ENCODE assay signal across 8 mouse cellular contexts in genomic region chr1:120093482-120094134, GRCm38 (mm10). TPM values are rescaled to one million over a fixed set of nuclear protein-coding genes. Genes with fewer than 3 reads are reported as not detected.
DNase-seq lines count a peak whose midpoint lies in the region; ATAC-seq and TF ChIP-seq lines count a peak whose summit lies in the region.
"Not testable (repeated sequence)": the region's sequence is repeated elsewhere in the genome, so short reads cannot be mapped to it uniquely, and the experiment has no call there.

No protein-coding gene starts in this region.

- not testable (repeated sequence) for H3K27ac ChIP-seq in forebrain, postnatal 0 days (ENCODE audit: low read depth, low read length); hindbrain, embryonic 10.5 days

- not testable (repeated sequence) for H3K36me3 ChIP-seq in forebrain, postnatal 0 days (ENCODE audit: insufficient read depth); hindbrain, embryonic 10.5 days

- H3K4me3 ChIP-seq in forebrain, postnatal 0 days (ENCODE audit: low read depth, low read length); hindbrain, embryonic 10.5 days: not testable (repeated sequence)

- WGBS in forebrain, postnatal 0 days: 54% methylated on average over 11 of the region's 14 CpGs
- WGBS in hindbrain, embryonic 10.5 days: 57% methylated on average over 11 of the region's 14 CpGs

- not testable (repeated sequence) for H3K9ac ChIP-seq in forebrain, postnatal 0 days

- TF ChIP-seq CTCF in forebrain, postnatal 0 days (IDR thresholded peaks at IDR 0.05; ENCODE audit: low read depth): peak; percentile 81

- H3K4me1 ChIP-seq in forebrain, postnatal 0 days (ENCODE audit: insufficient read depth): not testable (repeated sequence)
- H3K4me1 ChIP-seq in hindbrain, embryonic 10.5 days (replicated peaks): peaks cover 11% of the 10 kb centered on the region

- H3K9me3 ChIP-seq in forebrain, postnatal 0 days (ENCODE audit: low read length); hindbrain, embryonic 10.5 days: not testable (repeated sequence)

- not testable (repeated sequence) for H3K4me2 ChIP-seq in forebrain, postnatal 0 days (ENCODE audit: low read depth)

- DNase-seq in MN1 (ENCODE audit: low spot score): peak; percentile 77
- DNase-seq in cerebellum, adult 18-20 months: peak; percentile 85 to 86
- DNase-seq in forebrain, postnatal 0 days: peak; percentile 79
- peak; percentile 85 for DNase-seq in hindbrain, embryonic 10.5 days (ENCODE audit: low spot score)
- DNase-seq in layer of hippocampus, postnatal 25 days (ENCODE audit: extremely low spot score in 1 of 2, low spot score in 1 of 2): peak; percentile 78 to 91
- DNase-seq in lung, postnatal 14 days: peak; percentile 95
- DNase-seq in right cerebral cortex, adult 18-20 months: peak; percentile 85
- peak; percentile 76 to 79 for DNase-seq in urinary bladder, adult 18-20 months (ENCODE audit: low spot score in 2 of 2)

- H3K27me3 ChIP-seq in forebrain, postnatal 0 days (ENCODE audit: insufficient read depth, low read length); hindbrain, embryonic 10.5 days (ENCODE audit: insufficient read depth, poor library complexity, severe bottlenecking): not testable (repeated sequence)

- peak; percentile 68; the same call in 1 of the 2 replicates for ATAC-seq in forebrain, postnatal 0 days

RNA-seq across cellular contexts. Expression of gene Tmem37, which starts 19.7 kb away (rescaled TPM):
- 3.3 and 6.0 TPM in 2 replicates for total RNA-seq in forebrain, postnatal 0 days (2014; rRNA removed)
- polyA plus RNA-seq in forebrain, postnatal 0 days (2015; fragmentation: Nextera tagmentation; extraction: Ambion mirVana): 6.8 and 9.7 TPM in 2 replicates
- polyA plus RNA-seq in hindbrain, embryonic 10.5 days (2016; fragmentation: Nextera tagmentation; extraction: Ambion mirVana): 10.0 and 10.4 TPM in 2 replicates
- total RNA-seq in layer of hippocampus, postnatal 25 days (2021): 1 to 10 TPM in 1 of 2 experiments, under 1 TPM in 1; 0.94 to 1.1 TPM

RNA-seq across cellular contexts. Expression of gene Dbi, which starts 27.3 kb away (rescaled TPM):
- 533 and 625 TPM in 2 replicates for total RNA-seq in forebrain, postnatal 0 days (2014; rRNA removed)
- polyA plus RNA-seq in forebrain, postnatal 0 days (2015; fragmentation: Nextera tagmentation; extraction: Ambion mirVana): 1,729 and 1,732 TPM in 2 replicates
- polyA plus RNA-seq in hindbrain, embryonic 10.5 days (2016; fragmentation: Nextera tagmentation; extraction: Ambion mirVana): 764 and 766 TPM in 2 replicates
- 100 to 1,000 TPM; 387 to 439 TPM for total RNA-seq in layer of hippocampus, postnatal 25 days (2021)

RNA-seq across cellular contexts. Expression of gene 3110009E18Rik, which starts 27.4 kb away (rescaled TPM):
- total RNA-seq in forebrain, postnatal 0 days (2014; rRNA removed): 2.3 and 4.6 TPM in 2 replicates
- polyA plus RNA-seq in forebrain, postnatal 0 days (2015; fragmentation: Nextera tagmentation; extraction: Ambion mirVana): 16.7 and 24.2 TPM in 2 replicates
- polyA plus RNA-seq in hindbrain, embryonic 10.5 days (2016; fragmentation: Nextera tagmentation; extraction: Ambion mirVana): 22.6 and 26.0 TPM in 2 replicates
- 10 to 100 TPM in 1 of 2 experiments, 1 to 10 TPM in 1; 9.2 to 10.1 TPM for total RNA-seq in layer of hippocampus, postnatal 25 days (2021)
